Mouse (Mus musculus) cerebellum, adult 2 months (tissue): ENCODE measurements at regions not wholly inside any gene's neighbourhood (a gene's known extent, or its start where the extent isn't known, plus 50 kb on each side); places are given as distances from the start of the nearest gene placed in this dataset.

Source experiments
- CTCF ChIP-seq: fragments of 200-500 bp; IDR thresholded peaks from 2 replicates; pipeline ENCODE4 v1.5.1; 2011; ENCODE audit warnings: low read depth, mild to moderate bottlenecking, control low read depth, low read length, moderate library complexity, borderline replicate concordance; ENCODE audit not compliant: insufficient read depth
- POLR2A ChIP-seq: fragments of 200-500 bp; IDR thresholded peaks from 2 replicates; pipeline ENCODE4 v1.6.1; 2011; ENCODE audit warnings: low read length, control low read depth, borderline replicate concordance; ENCODE audit not compliant: insufficient read depth

DNA sequence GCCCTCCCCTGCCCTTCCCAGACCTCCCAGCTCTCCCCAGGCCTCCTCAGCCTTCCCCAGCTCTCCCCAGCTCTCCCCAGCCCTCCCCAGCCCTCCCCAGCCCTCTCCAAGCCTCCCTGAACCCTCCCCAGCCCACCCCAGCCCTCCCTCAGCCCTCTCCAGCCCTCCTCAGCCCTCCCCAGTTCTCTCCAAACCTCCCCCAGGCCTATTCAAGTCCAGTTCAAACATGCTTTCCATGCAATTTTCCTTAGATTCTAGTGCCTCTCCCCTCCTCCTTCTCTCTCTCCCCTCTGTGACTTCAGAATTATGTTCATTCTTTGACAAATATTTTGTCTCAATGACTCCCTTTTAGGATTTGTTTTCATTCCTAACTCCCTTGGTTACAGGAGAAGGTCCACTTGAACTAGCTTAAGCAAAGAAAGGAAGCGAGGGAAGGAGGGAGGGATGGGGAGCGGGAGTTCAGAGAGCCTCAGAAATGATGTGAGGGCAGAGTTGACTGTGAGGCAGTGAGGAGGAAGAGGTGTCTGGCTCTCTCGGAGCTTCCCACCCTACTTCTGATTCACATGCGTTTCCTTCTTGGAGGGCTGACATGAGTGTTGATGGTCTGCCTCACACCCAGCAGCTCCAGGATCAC is 61.3 kb upstream of the Adrb1 start:
- TF ChIP-seq POLR2A (no peak), CTCF (no peak)
